Mouse (Mus musculus): ENCODE measurements around the gene Ddost. TPM values are rescaled to one million over a fixed set of nuclear protein-coding genes. Genes with fewer than 3 reads are reported as not detected.

Gene Ddost
- total RNA-seq (2021) = 10 to 100 TPM; 58.2 to 61.6 TPM
- long read RNA-seq, experiment 1, transcript Ddost-201 (11 exons, 2,120 nt) = major isoform, 135 of 163 reads
- long read RNA-seq, experiment 1, partial matches to known transcripts = 1 of 163 reads
- long read RNA-seq, experiment 1, other reads (novel, unspliced or antisense) = 27 of 163 reads
- long read RNA-seq, experiment 2, transcript Ddost-201 (11 exons, 2,120 nt) = major isoform, 61 of 82 reads
- long read RNA-seq, experiment 2, partial matches to known transcripts = 20 of 82 reads
- long read RNA-seq, experiment 2, other reads (novel, unspliced or antisense) = 1 of 82 reads

- peak; percentile 98 to 99 for DNase-seq
These were observed at the start of gene Ddost for GRCm38 (mm10) chr4:138304340-138305104. Gene Ddost, plus strand, starts transcription at chr4:138304730.

GRCm38 (mm10) chr4:138257116-138257687 is 47.3 kb upstream of the Ddost start:
- no peak for DNase-seq

DNA sequence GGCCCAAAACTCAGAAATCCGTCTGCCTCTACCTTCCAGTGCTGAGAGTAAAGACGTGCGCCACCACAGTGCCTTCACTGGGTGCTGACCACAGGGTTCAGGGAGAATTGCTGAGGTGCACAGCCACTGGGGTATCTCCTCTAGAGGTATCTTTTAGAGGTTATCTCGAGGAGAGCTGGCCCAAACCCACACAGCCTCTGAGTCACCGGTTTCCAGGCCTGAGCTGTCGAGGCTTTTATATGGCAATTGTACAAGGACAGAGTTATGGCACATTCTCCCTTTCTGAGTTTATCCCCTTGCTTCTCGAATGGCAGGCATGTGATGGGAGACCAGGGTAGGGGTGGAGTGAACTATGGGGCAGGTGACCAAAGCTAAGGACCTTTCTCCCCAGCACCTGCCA is 45.9 kb upstream of the Ddost start:
- DNase-seq = no peak

- DNase-seq = no peak
These were observed 45.0 kb upstream of the Ddost start for GRCm38 (mm10) chr4:138259482-138259881.

DNA sequence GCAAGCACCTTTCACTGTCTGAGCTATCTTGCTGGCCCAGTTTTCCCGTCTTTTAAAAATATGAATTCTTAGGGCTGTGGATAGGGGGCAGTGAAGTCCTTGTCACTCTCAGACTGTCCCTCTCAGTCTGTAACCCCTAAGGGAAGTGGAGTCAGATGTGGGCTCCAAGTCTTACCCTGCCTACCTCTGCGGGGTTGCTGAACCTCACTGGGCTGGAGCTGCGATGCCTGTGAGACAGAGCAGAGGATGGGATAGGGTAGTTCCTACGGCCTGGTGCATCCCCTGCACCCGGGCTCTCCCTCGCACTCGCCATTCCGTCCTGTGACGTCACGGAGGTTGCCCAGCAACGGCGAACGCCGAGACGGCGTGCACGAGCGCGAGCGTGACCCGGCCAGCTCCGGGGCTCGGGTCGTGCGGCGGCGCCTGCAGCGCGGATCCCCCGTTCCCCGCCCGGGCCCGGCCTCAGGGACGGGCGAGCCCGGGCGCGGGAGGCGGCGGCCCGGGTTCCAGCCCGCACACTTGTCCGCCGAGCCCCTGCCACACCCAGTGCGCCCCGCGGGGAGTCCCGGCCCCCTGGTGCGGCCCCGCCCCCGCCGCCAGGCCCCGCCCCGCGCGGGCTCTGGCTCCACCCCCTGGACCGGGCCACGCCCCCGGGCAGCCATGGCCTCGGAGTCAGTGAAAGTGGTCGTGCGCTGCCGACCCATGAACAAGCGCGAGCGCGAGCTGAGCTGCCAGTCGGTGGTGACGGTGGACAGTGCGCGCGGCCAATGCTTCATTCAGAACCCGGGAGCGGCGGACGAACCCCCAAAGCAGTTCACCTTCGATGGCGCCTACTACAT is 42.5 kb upstream of the Ddost start:
- peak; percentile 86 to 90 for DNase-seq

DNA sequence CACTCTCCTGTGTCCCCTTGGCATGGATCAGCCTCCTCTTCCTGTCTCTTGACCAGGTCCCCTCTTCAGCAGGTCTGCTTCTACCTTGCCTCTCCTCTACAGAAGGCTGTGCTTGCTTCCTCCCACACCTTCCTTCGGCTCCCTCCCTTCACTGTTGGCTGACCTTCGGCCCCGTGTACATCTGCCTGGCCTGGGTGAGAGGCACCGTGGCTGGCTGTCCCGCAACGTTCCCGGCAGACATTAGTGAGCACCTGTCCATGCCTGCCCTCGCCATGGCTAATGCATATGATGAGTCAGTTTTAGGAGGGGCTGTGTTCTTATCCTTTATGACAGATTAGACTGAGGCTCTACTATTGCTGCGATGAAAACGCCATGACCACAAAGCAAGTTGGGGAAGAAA is 36.7 kb upstream of the Ddost start:
- DNase-seq = no peak

- peak; percentile 26 to 57 for DNase-seq
These were observed 32.2 kb upstream of the Ddost start for GRCm38 (mm10) chr4:138272011-138272997.

GRCm38 (mm10) chr4:138278346-138278745 is 26.2 kb upstream of the Ddost start:
- DNase-seq = no peak

GRCm38 (mm10) chr4:138282834-138283233 is 21.7 kb upstream of the Ddost start:
- peak; percentile 60 to 65 for DNase-seq

DNA sequence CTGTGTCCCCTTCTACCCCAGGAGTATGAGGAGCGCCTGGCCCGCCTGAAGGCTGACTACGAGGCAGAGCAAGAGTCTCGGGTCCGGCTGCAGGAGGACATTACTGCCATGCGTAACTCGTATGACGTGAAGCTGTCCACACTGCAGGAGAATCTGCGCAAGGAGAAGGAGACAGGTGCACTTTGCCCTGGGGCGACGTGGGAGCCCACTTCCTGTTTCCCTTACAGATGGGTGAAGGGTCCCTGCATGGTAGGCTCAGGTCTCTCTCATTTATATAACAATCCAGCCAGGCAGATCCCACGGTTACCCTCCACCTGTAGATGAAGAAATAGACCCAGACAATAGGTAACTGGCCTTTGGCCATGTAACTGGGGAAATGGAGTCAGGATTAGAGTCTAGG is 18.1 kb upstream of the Ddost start:
- DNase-seq = no peak

DNA sequence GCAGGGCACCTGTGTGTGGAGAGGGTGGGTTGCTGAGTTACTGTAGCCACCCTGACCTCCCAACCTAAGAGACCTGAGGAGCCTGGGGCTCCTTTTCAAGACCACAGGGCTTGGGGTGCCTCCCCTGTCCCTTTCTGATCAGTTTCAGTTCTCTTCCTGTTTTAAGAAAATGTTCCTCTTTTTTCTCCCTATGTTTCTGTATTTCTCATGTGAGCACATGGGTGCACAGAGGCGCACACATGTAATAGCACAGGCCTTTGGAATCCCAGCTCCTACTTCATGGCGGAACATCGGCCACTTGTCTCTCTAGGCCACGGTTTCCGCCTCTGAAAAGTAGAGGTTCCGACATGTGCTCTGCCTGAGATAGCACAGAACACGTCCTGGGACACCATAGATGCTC is 15.8 kb upstream of the Ddost start:
- no peak for DNase-seq

- DNase-seq = no peak
These were observed 12.5 kb upstream of the Ddost start for GRCm38 (mm10) chr4:138292028-138292427.

DNA sequence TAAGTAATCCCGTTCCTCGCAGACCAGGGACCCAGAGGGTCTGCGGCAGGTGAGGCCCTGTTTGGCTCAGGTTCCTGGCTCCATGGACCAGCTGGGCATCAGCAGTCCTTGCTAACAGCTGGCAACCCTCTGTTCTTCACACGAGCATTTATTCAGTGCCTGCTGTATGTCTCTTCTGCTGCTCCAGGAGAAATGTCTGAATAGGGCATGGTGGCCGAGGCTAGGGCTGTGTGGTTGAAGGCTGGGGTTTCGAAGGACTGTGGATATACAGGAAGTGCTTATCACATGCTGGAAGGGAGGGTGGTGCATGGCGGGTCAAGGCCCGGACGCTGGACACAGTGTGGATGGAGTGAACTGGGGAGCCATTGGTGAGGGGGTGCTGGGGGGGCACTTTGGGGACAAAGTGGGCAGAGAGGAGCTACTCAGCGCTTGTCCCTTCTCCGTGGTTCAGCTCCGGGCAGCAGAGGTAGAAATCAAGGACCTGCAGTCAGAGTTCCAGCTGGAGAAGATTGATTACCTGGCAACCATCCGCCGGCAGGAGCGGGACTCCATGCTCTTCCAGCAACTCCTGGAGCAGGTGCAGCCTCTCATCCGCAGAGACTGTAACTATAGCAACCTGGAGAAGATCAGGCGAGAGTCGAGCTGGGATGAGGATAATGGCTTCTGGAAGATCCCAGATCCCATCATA is 11.1 kb upstream of the Ddost start:
- no peak for DNase-seq

- DNase-seq = no peak
These were observed 10.5 kb upstream of the Ddost start for GRCm38 (mm10) chr4:138293949-138294550.

DNA sequence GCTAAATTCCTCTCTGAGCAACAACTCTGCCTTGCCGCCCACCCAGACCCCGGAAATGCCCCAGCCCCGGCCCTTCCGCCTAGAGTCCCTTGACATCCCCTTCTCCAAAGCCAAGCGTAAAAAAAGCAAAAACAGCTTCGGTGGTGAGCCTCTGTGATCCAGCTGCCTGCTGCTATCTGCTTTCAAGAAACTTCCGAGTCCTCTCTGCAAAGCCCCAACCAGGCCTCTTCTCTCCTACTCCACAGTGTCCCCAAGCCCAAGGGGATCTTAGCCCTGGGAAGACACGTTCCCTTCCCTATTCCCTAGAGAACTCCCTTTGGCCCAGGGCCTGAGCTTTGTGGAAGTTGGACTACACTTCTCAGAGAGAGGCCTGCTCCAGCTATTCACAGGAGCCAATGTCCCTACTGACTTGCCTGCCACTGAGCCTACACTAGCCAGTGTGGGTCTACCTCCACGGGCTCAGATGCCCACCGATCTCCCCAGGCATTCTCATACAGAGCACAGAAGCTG is 3.2 kb upstream of the Ddost start:
- DNase-seq = peak; percentile 51 to 60

DNA sequence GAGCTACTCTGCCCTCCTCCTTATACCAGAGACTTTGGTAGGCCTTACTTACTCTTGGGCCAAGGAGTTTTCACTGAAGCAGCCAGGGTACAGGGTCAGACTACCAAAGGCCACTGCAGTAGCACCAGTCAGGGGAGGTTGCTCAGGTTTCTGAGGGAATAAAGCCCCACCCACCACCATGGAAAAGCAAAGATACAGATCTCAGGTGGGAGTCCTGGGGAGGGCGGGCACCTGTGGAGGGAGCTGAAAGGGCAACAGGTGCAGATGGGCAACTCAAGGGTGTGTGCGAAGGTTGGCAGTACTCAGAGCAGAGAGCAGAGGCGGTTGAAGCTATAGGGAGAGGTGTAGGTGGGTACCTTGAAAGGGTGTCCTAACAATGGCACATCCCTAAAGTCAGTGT is 1.5 kb upstream of the Ddost start:
- DNase-seq = no peak

DNA sequence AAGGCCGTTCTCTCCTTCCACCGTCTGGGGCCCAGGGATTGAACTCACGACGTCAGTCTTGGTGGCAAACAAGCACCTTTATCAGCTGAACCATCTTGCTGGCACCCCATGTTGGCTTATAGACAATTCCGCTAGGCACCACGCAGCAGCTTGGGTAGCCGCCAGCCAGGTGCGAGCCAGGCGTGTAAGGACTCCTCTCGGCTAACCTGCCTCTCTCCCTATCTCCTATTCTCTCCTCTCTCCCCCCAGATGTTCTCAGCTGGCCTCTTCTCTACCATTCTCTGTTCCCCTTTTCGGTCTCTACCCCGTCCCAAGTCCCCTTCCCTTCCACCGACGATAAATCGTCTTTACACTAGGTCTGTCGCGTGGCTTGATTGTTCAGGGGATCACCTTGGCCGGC is 788 bp upstream of the Ddost start:
- peak in 1 of 2 experiments; percentile 14 for DNase-seq

DNA sequence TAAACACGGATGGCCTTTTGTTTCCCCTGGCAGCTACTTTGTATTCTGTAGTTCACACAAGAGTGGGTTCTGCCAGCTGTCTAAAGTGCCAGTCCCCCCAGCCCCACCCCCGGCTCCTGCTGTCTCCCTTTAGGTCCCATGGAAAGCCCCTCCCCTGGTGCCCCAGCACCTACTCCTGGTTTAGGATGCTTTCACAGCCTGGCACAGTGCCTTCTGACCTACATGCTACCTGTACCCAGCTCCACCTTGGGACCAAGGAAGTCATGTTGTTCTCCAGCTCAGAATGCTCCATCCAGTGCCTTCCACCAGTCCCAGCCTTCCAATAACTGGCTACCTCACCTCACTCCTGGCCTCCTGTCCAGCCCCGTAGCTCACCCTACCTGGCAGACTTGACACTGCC is 2.5 kb downstream of the Ddost start:
- no peak for DNase-seq

- no peak for DNase-seq
These were observed 3.2 kb downstream of the Ddost start for GRCm38 (mm10) chr4:138307739-138308138.
